Comparison of ENCODE assay signal across 8 mouse cellular contexts in the genomic region with DNA sequence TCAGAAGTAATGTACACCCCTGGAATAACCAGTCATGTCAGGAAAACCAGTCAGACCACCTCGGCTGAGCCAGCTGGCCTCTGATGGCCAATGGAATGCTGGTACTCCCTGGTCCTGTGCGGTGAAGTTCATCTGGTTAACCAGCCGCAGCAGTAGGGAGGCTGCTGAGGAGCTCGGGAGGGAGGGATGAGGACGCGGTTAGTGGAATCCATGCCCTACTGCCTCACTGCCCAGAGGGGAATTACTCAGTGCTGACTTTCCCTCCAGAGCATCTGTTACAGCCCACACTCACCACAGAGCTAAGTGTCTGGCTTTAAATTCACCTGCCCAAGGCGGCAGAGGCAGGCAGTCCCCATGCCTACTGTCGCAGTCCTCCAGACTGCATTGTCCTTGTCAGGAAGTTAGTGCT. TPM values are rescaled to one million over a fixed set of nuclear protein-coding genes. Genes with fewer than 3 reads are reported as not detected.
DNase-seq lines count a peak whose midpoint lies in the region; ATAC-seq and TF ChIP-seq lines count a peak whose summit lies in the region.

No protein-coding gene starts in this region.

- no peaks in the 10 kb centered on the region for H3K27me3 ChIP-seq in embryonic facial prominence, embryonic 10.5 days (replicated peaks; ENCODE audit: low read depth, poor library complexity, severe bottlenecking)

- H3K36me3 ChIP-seq in embryonic facial prominence, embryonic 10.5 days (replicated peaks) = no peaks in the 10 kb centered on the region

- H3K27ac ChIP-seq in left cerebral cortex, adult 2 months = peak overlapping the region; percentile 47
- H3K27ac ChIP-seq in embryonic facial prominence, embryonic 10.5 days (replicated peaks) = peak overlapping the region; percentile 66

- no peaks in the 10 kb centered on the region for H3K9me3 ChIP-seq in embryonic facial prominence, embryonic 10.5 days

- DNase-seq in left cerebral cortex, adult 2 months (ENCODE audit: extremely low spot score in 1 of 2, low spot score in 2 of 2) = peak in 1 of 2 experiments; percentile 40
- DNase-seq in left cerebral cortex, adult 9 months (ENCODE audit: low spot score in 2 of 2) = no peak
- DNase-seq in embryonic facial prominence, embryonic 10.5 days (ENCODE audit: low spot score) = peak; percentile 80
- DNase-seq in kidney, adult 18-20 months = peak; percentile 19
- peak; percentile 38 to 43 for DNase-seq in urinary bladder, postnatal 36 days (ENCODE audit: low spot score in 2 of 2)
- no peak for DNase-seq in left cerebral cortex, adult 11 months (ENCODE audit: low spot score)
- no peak for DNase-seq in adrenal gland, adult 18-20 months (ENCODE audit: low spot score in 2 of 2)

- no peak overlapping the region for H3K4me3 ChIP-seq in left cerebral cortex, adult 2 months
- H3K4me3 ChIP-seq in embryonic facial prominence, embryonic 10.5 days = peak overlapping the region; percentile 22; the same call in 1 of the 2 replicates

- peak; percentile 42 for ATAC-seq in megakaryocyte progenitor cell, adult 5-6 weeks (replicated peaks; ENCODE audit: poor library complexity)

- peaks cover 43% of the 10 kb centered on the region for H3K4me1 ChIP-seq in embryonic facial prominence, embryonic 10.5 days

- intact Hi-C loops in left cerebral cortex, adult 2 months (cut with DNase I) = no loop called here

- WGBS in embryonic facial prominence, embryonic 10.5 days = 24% methylated on average over 8 of the region's 8 CpGs

- peak; percentile 14 for TF ChIP-seq CTCF in left cerebral cortex, adult 2 months (IDR thresholded peaks at IDR 0.05)

RNA-seq across cellular contexts. Expression of a gene that starts 51.2 kb away (rescaled TPM):
- 10 to 100 TPM; 62.6 to 71.3 TPM for total RNA-seq in left cerebral cortex, adult 2 months (2021)
- 16.2 and 16.9 TPM in 2 replicates for polyA plus RNA-seq in embryonic facial prominence, embryonic 10.5 days (2016; fragmentation: Nextera tagmentation; extraction: Ambion mirVana)
- total RNA-seq in megakaryocyte progenitor cell, adult 5-6 weeks (2015) = 17.5 and 17.6 TPM in 2 replicates
- 10.2 TPM in 2 replicates for total RNA-seq in megakaryocyte progenitor cell, adult 5-6 weeks (2017)
- 10 to 100 TPM; 13.2 to 13.3 TPM for total RNA-seq in adrenal gland, adult 18-20 months (2021)

Comparison
In these comparisons a context has a peak if more than half of its experiments do, and no peak if none do; other contexts are left out.
1. DNase-seq: peak in embryonic facial prominence, embryonic 10.5 days (single experiment), kidney, adult 18-20 months (single experiment) and urinary bladder, postnatal 36 days (2 of 2); none in left cerebral cortex, adult 9 months (0 of 2), left cerebral cortex, adult 11 months (single experiment) and adrenal gland, adult 18-20 months (0 of 2).